Mouse (Mus musculus): Measurements from ENCODE around the gene Dtx3. TPM values are rescaled to one million over a fixed set of nuclear protein-coding genes. Genes with fewer than 3 reads are reported as not detected.

Dtx3 gene
- total and polyA plus RNA-seq, 2 experiments from 2014 or later = 175 to 245 TPM

GRCm38 (mm10) chr10:127227163-127227562, 31.6 kb upstream of the Dtx3 start:
- DNase-seq (no peak), ATAC-seq (no peak)
- H3K4me3 ChIP-seq (ENCODE audit: low read depth, low read length) = no peak overlapping the region
- no peak overlapping the region for H3K9ac ChIP-seq
- 80% methylated on average over 8 of the region's 8 CpGs for WGBS
- no peak overlapping the region for H3K27ac ChIP-seq (ENCODE audit: low read depth, low read length)
- peaks cover 66% of the 10 kb centered on the region for H3K36me3 ChIP-seq (ENCODE audit: insufficient read depth)
- no peaks in the 10 kb centered on the region for H3K9me3 ChIP-seq (ENCODE audit: low read length)
- H3K4me1 ChIP-seq (ENCODE audit: insufficient read depth) = no peaks in the 10 kb centered on the region
- H3K27me3 ChIP-seq (ENCODE audit: insufficient read depth, low read length) = no peaks in the 10 kb centered on the region
- no peak for TF ChIP-seq CTCF (IDR thresholded peaks at IDR 0.05; ENCODE audit: low read depth)
- no peak overlapping the region for H3K4me2 ChIP-seq (ENCODE audit: low read depth)

GRCm38 (mm10) chr10:127226318-127226895, 30.9 kb upstream of the Dtx3 start:
- Histone ChIP-seq H3K4me3 (ENCODE audit: low read depth, low read length) (no peak overlapping the region), H3K9ac (no peak overlapping the region), H3K9me3 (ENCODE audit: low read length) (no peaks in the 10 kb centered on the region), H3K4me2 (ENCODE audit: low read depth) (no peak overlapping the region), H3K27me3 (ENCODE audit: insufficient read depth, low read length) (no peaks in the 10 kb centered on the region), H3K36me3 (ENCODE audit: insufficient read depth) (peaks cover 60% of the 10 kb centered on the region), H3K27ac (ENCODE audit: low read depth, low read length) (no peak overlapping the region), H3K4me1 (ENCODE audit: insufficient read depth) (no peaks in the 10 kb centered on the region)
- ATAC-seq (0 out of 2 replicates have a peak, but pooled peaks have one; percentile 32), DNase-seq (no peak)
- peak; percentile 44 for TF ChIP-seq CTCF (IDR thresholded peaks at IDR 0.05; ENCODE audit: low read depth)
- WGBS = 62% methylated on average over 8 of the region's 8 CpGs

GRCm38 (mm10) chr10:127225732-127226131, 30.2 kb upstream of the Dtx3 start:
- DNase-seq = no peak

GRCm38 (mm10) chr10:127225213-127225612, 29.7 kb upstream of the Dtx3 start:
- Histone ChIP-seq H3K4me2 (ENCODE audit: low read depth) (no peak overlapping the region), H3K4me3 (ENCODE audit: low read depth, low read length) (no peak overlapping the region), H3K27me3 (ENCODE audit: insufficient read depth, low read length) (no peaks in the 10 kb centered on the region), H3K27ac (ENCODE audit: low read depth, low read length) (no peak overlapping the region), H3K9ac (no peak overlapping the region), H3K9me3 (ENCODE audit: low read length) (no peaks in the 10 kb centered on the region), H3K36me3 (ENCODE audit: insufficient read depth) (peaks cover 48% of the 10 kb centered on the region), H3K4me1 (ENCODE audit: insufficient read depth) (no peaks in the 10 kb centered on the region)
- 29% methylated on average over 6 of the region's 6 CpGs for WGBS
- DNase-seq (no peak), ATAC-seq (0 out of 2 replicates have a peak, but pooled peaks have one; percentile 21)
- TF ChIP-seq CTCF (IDR thresholded peaks at IDR 0.05; ENCODE audit: low read depth) = no peak

More at GRCm38 (mm10) chr10:127225732-127226131, 30.2 kb upstream of the Dtx3 start:
- Histone ChIP-seq H3K27me3 (ENCODE audit: insufficient read depth, low read length) (no peaks in the 10 kb centered on the region), H3K36me3 (ENCODE audit: insufficient read depth) (peaks cover 53% of the 10 kb centered on the region), H3K4me2 (ENCODE audit: low read depth) (no peak overlapping the region), H3K4me1 (ENCODE audit: insufficient read depth) (no peaks in the 10 kb centered on the region), H3K4me3 (ENCODE audit: low read depth, low read length) (no peak overlapping the region), H3K27ac (ENCODE audit: low read depth, low read length) (no peak overlapping the region), H3K9ac (no peak overlapping the region), H3K9me3 (ENCODE audit: low read length) (no peaks in the 10 kb centered on the region)
- TF ChIP-seq CTCF (IDR thresholded peaks at IDR 0.05; ENCODE audit: low read depth) = no peak
- 38% methylated on average over 10 of the region's 10 CpGs for WGBS
- no peak for ATAC-seq

DNA sequence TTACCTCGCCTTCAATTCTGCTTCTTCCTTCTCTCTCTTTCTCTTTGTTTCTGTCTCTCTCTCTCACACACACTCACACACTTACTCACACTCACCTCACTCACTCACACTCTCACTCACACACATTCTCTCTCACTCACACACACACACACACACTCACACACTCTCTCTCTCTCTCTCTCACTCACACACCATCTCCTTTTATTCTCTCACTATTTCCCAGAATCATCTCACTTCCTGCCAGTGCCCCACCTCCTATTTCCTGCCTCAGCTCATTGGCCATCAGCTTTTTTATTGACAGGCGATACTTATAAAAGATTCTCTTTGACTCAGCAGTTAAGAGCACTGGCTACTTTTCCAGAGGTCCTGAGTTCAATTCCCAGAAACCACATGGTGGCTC, 22.8 kb upstream of the Dtx3 start:
- no peak for TF ChIP-seq CTCF (IDR thresholded peaks at IDR 0.05; ENCODE audit: low read depth)
- H3K4me3 ChIP-seq (ENCODE audit: low read depth, low read length) = no peak overlapping the region
- H3K4me1 ChIP-seq (ENCODE audit: insufficient read depth) = no peaks in the 10 kb centered on the region
- H3K4me2 ChIP-seq (ENCODE audit: low read depth) = no peak overlapping the region
- ATAC-seq (no peak), DNase-seq (no peak)
- H3K36me3 ChIP-seq (ENCODE audit: insufficient read depth) = no peaks in the 10 kb centered on the region
- no peak overlapping the region for H3K9ac ChIP-seq
- H3K27ac ChIP-seq (ENCODE audit: low read depth, low read length) = no peak overlapping the region
- H3K27me3 ChIP-seq (ENCODE audit: insufficient read depth, low read length) = no peaks in the 10 kb centered on the region
- H3K9me3 ChIP-seq (ENCODE audit: low read length) = no peaks in the 10 kb centered on the region
- WGBS = 90% methylated on average over 2 of the region's 2 CpGs

- Histone ChIP-seq H3K4me2 (ENCODE audit: low read depth) (no peak overlapping the region), H3K9ac (no peak overlapping the region), H3K4me1 (ENCODE audit: insufficient read depth) (no peaks in the 10 kb centered on the region), H3K36me3 (ENCODE audit: insufficient read depth) (no peaks in the 10 kb centered on the region), H3K9me3 (ENCODE audit: low read length) (no peaks in the 10 kb centered on the region), H3K27me3 (ENCODE audit: insufficient read depth, low read length) (no peaks in the 10 kb centered on the region), H3K4me3 (ENCODE audit: low read depth, low read length) (no peak overlapping the region), H3K27ac (ENCODE audit: low read depth, low read length) (no peak overlapping the region)
- TF ChIP-seq CTCF (IDR thresholded peaks at IDR 0.05; ENCODE audit: low read depth) = no peak
- no peak for DNase-seq
- ATAC-seq = no peak
These were observed 21.6 kb upstream of the Dtx3 start for GRCm38 (mm10) chr10:127217177-127217576.

GRCm38 (mm10) chr10:127216456-127216855, 20.9 kb upstream of the Dtx3 start:
- no peaks in the 10 kb centered on the region for H3K27me3 ChIP-seq (ENCODE audit: insufficient read depth, low read length)
- no peak for ATAC-seq
- no peaks in the 10 kb centered on the region for H3K9me3 ChIP-seq (ENCODE audit: low read length)
- 95% methylated on average over 11 of the region's 11 CpGs for WGBS
- H3K27ac ChIP-seq (ENCODE audit: low read depth, low read length) = no peak overlapping the region
- no peak for DNase-seq
- no peak overlapping the region for H3K9ac ChIP-seq
- no peak for TF ChIP-seq CTCF (IDR thresholded peaks at IDR 0.05; ENCODE audit: low read depth)
- H3K36me3 ChIP-seq (ENCODE audit: insufficient read depth) = no peaks in the 10 kb centered on the region
- H3K4me3 ChIP-seq (ENCODE audit: low read depth, low read length) = no peak overlapping the region
- H3K4me2 ChIP-seq (ENCODE audit: low read depth) = no peak overlapping the region
- no peaks in the 10 kb centered on the region for H3K4me1 ChIP-seq (ENCODE audit: insufficient read depth)

All from forebrain, postnatal 0 days (tissue).